Mouse (Mus musculus): ENCODE results near the gene Zbtb49. TPM values are rescaled to one million over a fixed set of nuclear protein-coding genes. Genes with fewer than 3 reads are reported as not detected.

Gene Zbtb49
- polyA plus RNA-seq, 1 experiment from 2014 or later, result 18.1 TPM

DNA sequence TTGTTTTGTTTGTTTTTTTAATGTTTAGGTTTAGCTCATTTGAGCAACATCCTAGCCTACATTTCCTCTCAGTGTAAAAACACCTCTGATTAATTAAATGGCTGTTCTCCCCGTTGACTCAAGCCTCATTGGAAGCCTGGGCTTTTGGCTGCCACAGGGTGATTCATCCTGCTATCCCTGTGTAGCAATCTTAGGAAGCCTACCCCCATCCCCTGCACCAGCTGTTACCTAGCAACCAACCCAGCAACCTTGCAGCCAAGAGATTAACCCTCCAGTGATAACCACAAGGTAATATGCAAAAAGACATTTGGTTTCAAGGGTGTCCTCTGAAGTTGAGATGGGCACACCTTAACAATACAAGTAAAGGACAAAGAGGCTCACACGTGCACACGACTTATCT is 69.0 kb downstream of the Zbtb49 start:
- ATAC-seq (ENCODE audit: low FRiP score, low read depth), result no peak
- H3K4me1 ChIP-seq (replicated peaks), result peaks cover 89% of the 10 kb centered on the region
- H3K9me3 ChIP-seq, result no peaks in the 10 kb centered on the region
- no peak overlapping the region for H3K4me3 ChIP-seq
- WGBS, result 43% methylated on average over 3 of the region's 3 CpGs
- peaks cover 73% of the 10 kb centered on the region for H3K36me3 ChIP-seq
- H3K27me3 ChIP-seq, result no peaks in the 10 kb centered on the region
- no peak overlapping the region for H3K9ac ChIP-seq
- H3K27ac ChIP-seq (replicated peaks), result no peak overlapping the region
- H3K4me2 ChIP-seq, result peak overlapping the region; percentile 23

DNA sequence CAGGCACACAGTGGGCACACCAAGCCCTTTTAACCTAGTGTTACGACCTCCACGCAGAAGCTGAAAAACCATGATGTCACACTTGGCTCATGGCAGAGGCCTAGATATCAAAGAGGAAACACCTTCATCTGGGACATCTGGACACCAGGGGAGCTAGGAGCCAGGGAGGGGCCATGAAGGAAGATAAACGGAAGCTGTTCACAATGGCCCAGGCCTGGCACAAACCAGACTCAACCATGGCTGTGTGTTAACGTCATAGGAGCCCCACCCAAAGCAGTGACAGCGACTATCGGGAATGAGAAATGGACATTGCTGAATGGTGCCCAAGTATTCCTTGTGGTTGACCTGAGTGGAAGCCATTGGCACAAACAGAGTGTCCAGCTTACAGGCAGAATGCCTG is 73.7 kb downstream of the Zbtb49 start:
- no peaks in the 10 kb centered on the region for H3K9me3 ChIP-seq
- 85% methylated on average over 6 of the region's 6 CpGs for WGBS
- no peak overlapping the region for H3K4me3 ChIP-seq
- peaks cover 79% of the 10 kb centered on the region for H3K36me3 ChIP-seq
- H3K4me1 ChIP-seq (replicated peaks), result peaks cover 49% of the 10 kb centered on the region
- no peak for ATAC-seq (ENCODE audit: low FRiP score, low read depth)
- no peak overlapping the region for H3K9ac ChIP-seq
- no peak overlapping the region for H3K27ac ChIP-seq (replicated peaks)
- H3K27me3 ChIP-seq, result no peaks in the 10 kb centered on the region
- no peak overlapping the region for H3K4me2 ChIP-seq

DNA sequence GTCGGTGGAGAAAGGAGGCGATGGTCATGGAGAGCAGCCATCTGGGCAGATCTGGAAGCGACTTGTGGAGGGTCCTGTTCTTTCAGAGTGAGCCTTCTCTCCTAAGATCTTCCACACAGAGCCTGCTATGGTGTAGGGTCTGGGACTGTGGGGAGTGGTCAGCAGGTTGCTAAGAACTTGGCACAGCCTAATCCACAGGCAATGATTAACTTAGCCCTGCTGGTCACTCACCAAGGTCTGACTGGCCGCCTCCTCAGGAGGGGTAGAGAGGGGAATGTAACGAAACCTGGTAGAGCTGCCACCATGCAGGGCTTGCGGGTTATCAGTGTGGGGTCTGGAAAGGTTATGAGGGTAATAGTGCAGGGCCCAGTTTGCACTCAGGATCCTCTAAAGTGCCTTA is 79.4 kb downstream of the Zbtb49 start:
- peaks cover 3% of the 10 kb centered on the region; the same call in 1 of the 2 replicates for H3K4me1 ChIP-seq (replicated peaks)
- no peaks in the 10 kb centered on the region for H3K27me3 ChIP-seq
- 89% methylated on average over 6 of the region's 6 CpGs for WGBS
- no peak overlapping the region for H3K27ac ChIP-seq (replicated peaks)
- no peak overlapping the region for H3K4me3 ChIP-seq
- no peaks in the 10 kb centered on the region for H3K9me3 ChIP-seq
- H3K36me3 ChIP-seq, result peaks cover 78% of the 10 kb centered on the region
- no peak for ATAC-seq (ENCODE audit: low FRiP score, low read depth)
- H3K4me2 ChIP-seq, result no peak overlapping the region
- H3K9ac ChIP-seq, result no peak overlapping the region

Other genes starting within 250 kb of the Zbtb49 start
- gene Stx18, start 181.7 kb downstream of the Zbtb49 start, polyA plus RNA-seq (2015; fragmentation: Nextera tagmentation; extraction: Ambion mirVana), result 35.3 and 37.8 TPM in 2 replicates
- gene Nsg1, start 60.5 kb downstream of the Zbtb49 start, polyA plus RNA-seq (2015; fragmentation: Nextera tagmentation; extraction: Ambion mirVana), result 1,299 and 1,422 TPM in 2 replicates
- gene Lyar, start within 50 bp of the Zbtb49 start, polyA plus RNA-seq (2015; fragmentation: Nextera tagmentation; extraction: Ambion mirVana), result 40.5 and 43.1 TPM in 2 replicates
- 84.6 and 90.3 TPM in 2 replicates for gene Tmem128, start 39.7 kb upstream of the Zbtb49 start, polyA plus RNA-seq (2015; fragmentation: Nextera tagmentation; extraction: Ambion mirVana)
- 0.05 and 0.12 TPM in 2 replicates for gene Otop1, start 55.5 kb upstream of the Zbtb49 start, polyA plus RNA-seq (2015; fragmentation: Nextera tagmentation; extraction: Ambion mirVana)
- gene Drd5, start 98.9 kb upstream of the Zbtb49 start, polyA plus RNA-seq (2015; fragmentation: Nextera tagmentation; extraction: Ambion mirVana), result 0.59 and 0.73 TPM in 2 replicates

Data from hindbrain, embryonic 15.5 days (tissue).